8 mouse cellular contexts compared by ENCODE assay signal in the genomic region with DNA sequence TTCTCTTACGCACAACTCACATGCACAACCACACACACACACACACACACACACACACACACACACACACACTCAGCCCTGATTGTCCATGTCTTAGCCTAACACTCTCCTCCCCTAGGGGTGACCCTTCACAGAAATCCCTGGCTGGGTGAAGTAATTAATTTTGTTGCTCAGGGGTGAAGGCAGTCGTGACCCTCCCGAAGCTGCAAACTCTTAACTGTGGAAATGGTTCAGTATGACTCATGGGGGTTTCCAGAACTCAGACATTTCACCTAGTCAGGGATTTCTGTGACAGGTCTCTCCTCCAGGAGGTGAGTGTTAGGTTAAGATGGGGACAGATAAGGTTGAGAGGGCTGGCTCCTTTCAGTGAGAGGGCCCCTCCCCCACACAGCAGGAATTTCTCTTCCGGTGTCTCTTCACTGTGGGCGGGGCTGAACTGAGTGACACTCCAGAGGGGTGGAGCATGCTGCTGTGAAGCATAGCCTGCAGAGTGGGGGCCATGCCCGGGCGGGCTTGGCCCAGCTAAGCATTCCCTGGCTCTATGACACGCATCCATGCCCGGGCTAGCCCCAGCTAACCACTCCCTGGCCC. TPM values are rescaled to one million over a fixed set of nuclear protein-coding genes. Genes with fewer than 3 reads are reported as not detected.
DNase-seq lines count a peak whose midpoint lies in the region; ATAC-seq and TF ChIP-seq lines count a peak whose summit lies in the region.

No protein-coding gene starts in this region.

- H3K4me1 ChIP-seq in hindbrain, embryonic 13.5 days (replicated peaks), result 0 out of 2 replicates have a peak, but pooled peaks cover 3% of the 10 kb centered on the region
- H3K4me1 ChIP-seq in lung, embryonic 16.5 days (replicated peaks; ENCODE audit: control insufficient read depth, insufficient read depth, low read length), result peaks cover 9% of the 10 kb centered on the region; the same call in 1 of the 2 replicates
- no peaks in the 10 kb centered on the region for H3K4me1 ChIP-seq in stomach, postnatal 0 days (replicated peaks; ENCODE audit: control insufficient read depth, insufficient read depth)

- no peak for TF ChIP-seq EP300 in stomach, postnatal 0 days (optimal IDR thresholded peaks at IDR 0.05)

- H3K4me2 ChIP-seq in hindbrain, embryonic 13.5 days, result no peak overlapping the region
- no peak overlapping the region for H3K4me2 ChIP-seq in lung, embryonic 16.5 days (ENCODE audit: low read depth, low read length)
- H3K4me2 ChIP-seq in stomach, postnatal 0 days (replicated peaks; ENCODE audit: low read depth), result no peak overlapping the region

- H3K9me3 ChIP-seq in hindbrain, embryonic 13.5 days, result no peaks in the 10 kb centered on the region
- no peaks in the 10 kb centered on the region for H3K9me3 ChIP-seq in lung, embryonic 16.5 days (ENCODE audit: control insufficient read depth, low read length)
- H3K9me3 ChIP-seq in stomach, postnatal 0 days (ENCODE audit: control insufficient read depth, low read length), result no peaks in the 10 kb centered on the region

- WGBS in hindbrain, embryonic 13.5 days, result 43% methylated on average over 9 of the region's 9 CpGs
- 18% methylated on average over 9 of the region's 9 CpGs for WGBS in lung, embryonic 16.5 days
- 25% methylated on average over 9 of the region's 9 CpGs for whole genome bisulfite sequencing in stomach, postnatal 0 days

- no peak overlapping the region for H3K4me3 ChIP-seq in hindbrain, embryonic 13.5 days
- H3K4me3 ChIP-seq in lung, embryonic 16.5 days (ENCODE audit: low read length), result no peak overlapping the region
- H3K4me3 ChIP-seq in stomach, postnatal 0 days (ENCODE audit: low read depth, low read length), result no peak overlapping the region

- ATAC-seq in hindbrain, embryonic 13.5 days (ENCODE audit: low FRiP score), result peak; percentile 82
- peak; percentile 78 for ATAC-seq in lung, embryonic 16.5 days (ENCODE audit: low read depth)
- ATAC-seq in stomach, postnatal 0 days (ENCODE audit: low FRiP score, low TSS enrichment), result peak; percentile 63

- H3K9ac ChIP-seq in hindbrain, embryonic 13.5 days, result no peak overlapping the region
- no peak overlapping the region for H3K9ac ChIP-seq in lung, embryonic 16.5 days (ENCODE audit: low read length)
- no peak overlapping the region for H3K9ac ChIP-seq in stomach, postnatal 0 days (ENCODE audit: low read length)

- H3K36me3 ChIP-seq in hindbrain, embryonic 13.5 days, result no peaks in the 10 kb centered on the region
- H3K36me3 ChIP-seq in lung, embryonic 16.5 days (ENCODE audit: control insufficient read depth, insufficient read depth, low read length), result no peaks in the 10 kb centered on the region
- no peaks in the 10 kb centered on the region for H3K36me3 ChIP-seq in stomach, postnatal 0 days (ENCODE audit: control insufficient read depth, insufficient read depth, low read length)

- H3K27me3 ChIP-seq in hindbrain, embryonic 13.5 days, result no peaks in the 10 kb centered on the region
- H3K27me3 ChIP-seq in lung, embryonic 16.5 days (ENCODE audit: control insufficient read depth, insufficient read depth, low read depth, low read length), result no peaks in the 10 kb centered on the region
- no peaks in the 10 kb centered on the region for H3K27me3 ChIP-seq in stomach, postnatal 0 days (ENCODE audit: control insufficient read depth, insufficient read depth, low read length)

- TF ChIP-seq CTCF in stomach, postnatal 0 days (IDR thresholded peaks at IDR 0.05; ENCODE audit: low read depth), result no peak

- DNase-seq in heart, adult 11 months, result peak; percentile 86
- DNase-seq in heart, adult 9 months (ENCODE audit: low spot score in 2 of 2), result no peak
- peak; percentile 48 for DNase-seq in MN1 (ENCODE audit: low spot score)
- DNase-seq in stomach, postnatal 0 days (ENCODE audit: low spot score), result no peak
- no peak for DNase-seq in layer of hippocampus, adult 9-11 months
- no peak for DNase-seq in ovary, postnatal 14 days (ENCODE audit: low spot score)

- peak overlapping the region; percentile 40; the same call in 1 of the 2 replicates for H3K27ac ChIP-seq in hindbrain, embryonic 13.5 days
- H3K27ac ChIP-seq in lung, embryonic 16.5 days (ENCODE audit: low read length), result 0 out of 2 replicates have a peak overlapping the region, but pooled peaks have one; percentile 4
- no peak overlapping the region for H3K27ac ChIP-seq in stomach, postnatal 0 days (replicated peaks)

RNA-seq across cellular contexts. Expression of gene Mettl24, which starts 30.0 kb away (rescaled TPM):
- 0.58 and 0.64 TPM in 2 replicates for polyA plus RNA-seq in hindbrain, embryonic 13.5 days (2015; fragmentation: Nextera tagmentation; extraction: Ambion mirVana)
- 3.2 and 3.7 TPM in 2 replicates for polyA plus RNA-seq in lung, embryonic 16.5 days (2015; fragmentation: Nextera tagmentation; extraction: Ambion mirVana)
- 1.9 and 2.2 TPM in 2 replicates for polyA plus RNA-seq in stomach, postnatal 0 days (2015; fragmentation: Nextera tagmentation; extraction: Ambion mirVana)

Comparison
In these comparisons a context has a peak if more than half of its experiments do, and no peak if none do; other contexts are left out.
1. DNase-seq: peak in heart, adult 11 months (single experiment) and MN1 (single experiment); none in heart, adult 9 months (0 of 2), stomach, postnatal 0 days (single experiment), layer of hippocampus, adult 9-11 months (single experiment) and ovary, postnatal 14 days (single experiment).
2. Peak in every context shown above with its lines, with median percentiles within 50 percentile points of each other: ATAC-seq.